Mouse (Mus musculus): ENCODE measurements around the gene Erg.

Erg gene

DNA sequence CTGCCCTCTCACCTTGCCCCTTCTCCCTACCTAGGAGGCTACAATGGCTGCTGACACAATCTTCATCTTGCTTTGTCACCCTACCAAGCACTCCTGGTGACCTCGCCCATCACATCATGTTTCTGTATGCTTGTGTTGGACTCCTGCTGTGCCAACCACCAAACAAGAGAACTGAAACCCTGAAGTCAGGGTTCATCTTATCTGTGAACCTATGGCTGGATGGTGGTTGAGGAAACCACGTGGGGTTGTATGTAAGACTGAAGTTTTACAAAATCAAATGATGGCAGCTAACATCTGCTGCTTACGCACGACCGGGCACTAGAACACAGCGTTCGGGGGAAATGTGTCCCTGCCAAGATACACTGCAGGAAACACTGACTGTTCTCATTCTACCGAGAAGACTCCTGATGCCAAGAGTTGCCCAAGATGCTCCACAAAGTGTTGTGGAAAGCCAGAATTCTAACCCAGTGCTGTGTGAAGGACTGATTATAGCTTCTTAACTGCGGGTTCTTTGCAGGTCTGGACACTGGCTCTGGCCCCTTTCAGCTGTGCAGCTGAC lies 201.7 kb downstream of the Erg start:
- no peak for DNase-seq

GRCm38 (mm10) chr16:95382251-95382650 lies 204.1 kb downstream of the Erg start:
- DNase-seq, result no peak

- DNase-seq, result no peak
Measured at GRCm38 (mm10) chr16:95376834-95377233, 209.6 kb downstream of the Erg start.

GRCm38 (mm10) chr16:95376364-95376763 lies 210.0 kb downstream of the Erg start:
- DNase-seq, result no peak

DNA sequence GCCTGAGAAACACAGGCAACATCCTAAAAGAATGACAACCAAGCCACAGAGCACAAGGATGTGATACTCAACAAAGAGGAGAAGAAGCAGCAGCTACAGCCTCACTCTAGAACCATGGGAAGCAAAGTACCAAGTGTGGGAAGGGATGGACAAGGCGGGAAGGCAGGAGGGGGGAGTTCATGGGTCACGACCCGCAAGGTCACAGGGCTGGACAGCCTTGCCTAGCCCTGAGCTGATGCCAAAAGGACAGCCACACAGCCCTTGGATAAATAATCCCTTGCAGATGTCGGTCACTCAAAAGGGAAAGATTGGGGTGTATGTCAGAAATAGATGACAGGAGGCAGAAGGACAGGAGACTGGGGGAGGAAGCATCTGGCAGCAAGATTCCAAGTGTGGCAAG lies 211.7 kb downstream of the Erg start:
- DNase-seq, result no peak

- no peak for DNase-seq
Measured at GRCm38 (mm10) chr16:95372960-95373359, 213.4 kb downstream of the Erg start.

- no peak for DNase-seq
Measured at GRCm38 (mm10) chr16:95371713-95372112, 214.7 kb downstream of the Erg start.

DNA sequence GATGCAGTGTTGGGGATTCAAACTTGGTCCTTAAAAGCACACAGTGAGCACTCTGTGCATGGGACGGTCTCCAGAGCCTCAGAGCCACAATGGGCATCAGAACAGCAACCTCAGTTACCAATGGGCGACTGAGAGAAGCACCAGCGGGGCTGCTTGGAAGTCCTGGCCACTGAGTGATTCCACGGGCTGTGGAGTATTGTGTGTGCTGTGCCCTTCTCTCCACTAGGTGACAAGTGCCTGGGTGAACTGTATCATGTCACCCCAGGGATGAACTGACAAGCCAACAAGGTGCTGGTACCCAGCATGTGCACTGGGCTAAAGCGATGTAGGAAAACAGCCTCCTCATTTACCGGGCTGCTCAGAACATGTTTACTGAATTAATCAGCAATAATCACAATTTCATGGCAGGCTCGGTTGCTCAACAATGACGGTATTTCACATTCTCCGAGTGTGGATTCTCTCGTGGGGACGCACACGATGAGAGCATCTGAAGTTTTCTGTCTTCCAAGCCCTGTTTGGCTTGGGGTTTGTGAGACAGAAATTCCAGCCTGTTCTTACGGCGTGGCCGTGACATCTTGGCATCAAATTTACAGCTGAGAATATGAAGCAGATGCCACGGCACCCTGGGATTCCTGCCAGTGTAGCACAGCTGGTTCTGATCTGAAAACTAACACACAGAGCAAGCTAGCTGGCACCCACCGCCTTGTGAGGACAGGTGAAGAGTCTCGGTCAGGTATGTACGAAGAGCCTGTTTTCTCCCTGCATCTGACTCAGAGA lies 219.2 kb downstream of the Erg start:
- DNase-seq, result no peak

DNA sequence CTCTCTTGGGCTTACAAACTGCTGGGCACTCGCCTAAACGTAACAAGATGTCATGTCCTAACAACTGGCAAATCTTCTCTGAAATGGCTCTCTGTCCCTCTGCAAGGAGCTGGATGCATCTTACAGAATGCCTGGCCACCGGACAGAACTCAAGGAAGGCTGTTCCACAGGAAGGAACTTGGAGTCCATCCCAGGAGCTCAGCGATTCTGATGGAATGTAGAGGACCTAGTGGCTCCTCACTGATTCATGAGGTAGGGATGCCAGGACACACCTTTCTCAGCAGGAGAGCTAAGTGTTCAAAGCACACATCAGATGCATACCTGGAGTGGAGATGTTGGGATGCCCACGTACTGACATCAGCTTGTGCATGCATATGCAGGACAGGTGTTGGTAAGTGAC lies 221.2 kb downstream of the Erg start:
- no peak for DNase-seq

DNA sequence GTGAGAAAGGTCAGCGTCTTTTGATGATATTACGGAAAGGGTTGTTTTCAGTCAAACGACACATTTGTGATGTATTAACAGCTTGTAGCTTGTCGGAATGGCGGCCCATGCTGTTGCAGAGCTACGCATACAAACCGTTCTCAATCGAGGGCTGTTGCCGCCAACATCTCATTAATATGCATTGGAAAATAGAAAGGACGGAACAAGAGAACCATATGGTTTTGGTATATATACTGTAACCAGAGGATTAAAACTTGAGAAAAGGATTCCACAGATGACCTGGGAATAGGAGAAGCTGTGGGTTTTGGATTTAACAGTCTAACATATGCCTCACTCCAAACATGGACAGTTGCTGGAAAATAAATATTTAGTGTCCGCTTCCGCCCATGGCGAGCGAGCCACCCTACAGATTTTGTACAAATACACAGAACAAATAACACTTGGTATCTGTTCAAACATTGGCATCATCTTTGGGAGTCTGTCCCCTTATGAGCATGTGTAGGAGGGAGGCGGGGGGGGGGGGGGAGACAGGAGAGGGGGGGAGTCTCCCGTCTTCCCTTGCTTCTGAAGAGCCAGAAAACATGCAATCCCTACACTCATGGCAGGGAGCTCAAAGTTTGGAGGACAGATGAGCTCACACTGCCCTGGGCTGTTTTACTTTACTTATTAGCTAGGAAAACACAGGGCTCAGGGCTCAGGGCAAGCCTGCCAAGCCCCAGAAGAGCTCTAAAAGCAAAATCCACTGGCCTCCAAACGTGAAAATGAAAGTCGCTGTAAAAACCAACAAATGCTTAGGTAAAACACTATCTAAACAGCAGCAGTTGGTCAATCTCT lies 222.5 kb downstream of the Erg start:
- DNase-seq, result no peak

DNA sequence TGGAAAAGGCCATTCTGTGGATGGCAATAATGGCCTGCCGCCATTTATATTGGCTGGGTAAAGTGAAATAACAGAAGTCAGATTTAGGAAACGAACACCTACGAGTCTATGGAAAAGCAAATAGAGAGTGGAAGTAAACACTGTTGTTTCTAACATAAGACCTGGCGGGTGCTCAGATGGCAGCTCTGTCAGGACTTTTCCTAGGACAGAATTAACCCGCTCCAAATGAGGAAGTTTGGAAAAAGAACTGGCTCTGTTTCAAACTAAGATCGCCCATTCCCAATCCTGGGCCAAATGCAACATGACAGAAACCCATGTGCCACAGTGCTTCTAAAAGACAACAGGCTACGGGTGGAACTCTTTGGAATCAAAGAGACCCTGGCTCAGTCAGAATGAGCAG lies 224.4 kb downstream of the Erg start:
- DNase-seq, result no peak

DNA sequence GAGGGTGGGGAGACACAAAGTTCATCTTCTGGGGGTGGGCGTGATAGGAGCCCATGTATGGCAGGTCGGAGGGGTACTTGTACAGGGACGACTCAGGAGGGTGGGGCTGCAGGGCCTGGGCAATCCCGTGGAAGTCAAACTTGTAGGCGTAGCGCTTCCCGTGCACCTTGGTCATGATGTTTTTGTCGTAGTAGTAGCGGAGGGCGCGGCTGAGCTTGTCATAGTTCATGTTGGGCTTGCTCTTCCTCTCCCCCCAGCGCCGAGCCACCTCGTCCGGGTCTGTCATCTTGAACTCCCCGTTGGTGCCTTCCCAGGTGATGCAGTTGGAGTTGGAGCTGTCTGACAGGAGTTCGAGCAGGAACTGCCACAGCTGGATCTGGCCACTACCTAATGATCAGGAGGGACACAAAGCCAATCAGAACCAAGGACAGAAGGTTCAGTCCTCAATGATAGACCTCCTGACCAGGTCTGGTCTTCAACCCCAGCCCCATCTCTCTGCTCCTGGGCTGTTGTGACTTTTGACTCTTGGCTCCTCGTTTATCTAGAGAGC lies 225.4 kb downstream of the Erg start:
- no peak for DNase-seq

GRCm38 (mm10) chr16:95360214-95360850 lies 226.1 kb downstream of the Erg start:
- no peak for DNase-seq

GRCm38 (mm10) chr16:95356962-95357955 lies 229.1 kb downstream of the Erg start:
- no peak for DNase-seq

DNA sequence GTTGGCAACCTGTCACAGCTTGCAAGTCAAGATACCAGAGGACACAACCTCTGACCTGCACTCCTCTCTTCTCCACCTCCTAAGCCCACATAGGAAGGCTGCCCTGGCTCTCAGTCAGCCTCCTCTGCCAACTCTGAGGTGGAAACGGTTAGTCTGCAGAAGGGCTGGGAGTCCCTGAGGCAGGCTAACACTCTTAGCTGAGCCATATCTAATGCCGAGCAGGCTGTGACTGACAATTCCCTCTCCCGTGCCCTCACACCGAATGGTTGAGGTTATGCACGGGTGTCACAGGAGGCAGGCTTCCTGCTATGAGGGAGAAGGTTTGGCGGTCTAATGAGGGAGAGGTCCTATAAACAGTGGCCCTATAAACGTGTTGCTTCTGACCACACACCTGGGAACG lies 232.6 kb downstream of the Erg start:
- no peak for DNase-seq

GRCm38 (mm10) chr16:95352266-95352665 lies 234.1 kb downstream of the Erg start:
- DNase-seq, result no peak

- peak; percentile 36 for DNase-seq
Measured at GRCm38 (mm10) chr16:95350499-95350898, 235.9 kb downstream of the Erg start.

GRCm38 (mm10) chr16:95349745-95350144 lies 236.6 kb downstream of the Erg start:
- DNase-seq, result no peak

DNA sequence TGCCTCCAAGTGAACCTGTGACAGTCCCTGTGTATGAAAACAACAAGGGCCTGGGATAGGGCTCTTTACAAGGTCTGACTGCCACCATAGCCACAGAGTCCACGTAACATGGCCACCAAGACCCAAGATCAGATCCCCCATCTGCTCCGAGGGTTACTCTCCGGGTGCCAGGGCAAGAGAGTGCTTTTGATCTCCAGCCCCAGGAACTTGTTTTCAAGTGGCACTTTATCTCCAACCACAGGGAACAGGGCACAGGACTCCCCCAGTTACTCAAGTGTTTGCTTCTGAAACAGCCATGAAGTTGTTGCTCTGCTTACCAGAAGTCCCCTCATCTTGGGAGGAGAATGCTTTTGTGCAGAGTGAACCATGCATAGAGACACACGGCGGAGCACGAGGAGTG lies 237.0 kb downstream of the Erg start:
- DNase-seq, result no peak

- no peak for DNase-seq
Measured at GRCm38 (mm10) chr16:95348555-95348954, 237.8 kb downstream of the Erg start.

DNA sequence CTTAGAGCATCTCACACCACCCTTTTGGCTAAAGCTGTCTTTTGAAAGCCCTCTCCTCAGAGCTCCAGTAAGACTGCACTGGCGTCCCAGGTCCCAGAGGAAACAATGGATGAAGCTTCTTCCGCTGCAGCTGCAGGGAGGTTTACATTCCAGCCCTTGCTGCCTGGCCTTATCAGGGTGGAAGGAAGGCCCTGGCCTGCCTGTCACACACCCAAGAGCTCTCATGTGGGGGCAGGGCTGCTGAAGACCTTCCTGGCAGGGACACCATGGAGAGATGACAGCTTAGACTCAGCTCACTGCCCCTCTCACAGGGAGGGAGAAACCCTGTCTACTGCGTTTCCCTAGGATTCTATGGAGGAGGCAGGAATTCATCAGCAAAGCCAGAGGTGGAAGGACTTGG lies 239.2 kb downstream of the Erg start:
- DNase-seq, result no peak

- peak; percentile 71 for DNase-seq
Measured at GRCm38 (mm10) chr16:95345882-95346281, 240.5 kb downstream of the Erg start.

Measured in right cerebral cortex, adult 18-20 months (tissue).